Mouse (Mus musculus): Measurements from ENCODE around the gene Chchd2. TPM values are rescaled to one million over a fixed set of nuclear protein-coding genes. Genes with fewer than 3 reads are reported as not detected.
"Not testable (repeated sequence)": the region's sequence is repeated elsewhere in the genome, so short reads cannot be mapped to it uniquely, and the experiment has no call there.

Chchd2 gene
- 1,000 to 10,000 TPM in 1 of 2 experiments, 100 to 1,000 TPM in 1; 975 to 1,063 TPM for total RNA-seq (2021)
- long read RNA-seq, experiment 1, transcript Chchd2-201 (4 exons, 915 nt) = major isoform, 1,369 of 1,417 reads
- long read RNA-seq, experiment 1, partial matches to known transcripts = 32 of 1,417 reads
- long read RNA-seq, experiment 1, other reads (novel, unspliced or antisense) = 16 of 1,417 reads
- long read RNA-seq, experiment 2, transcript Chchd2-201 (4 exons, 915 nt) = major isoform, 710 of 748 reads
- long read RNA-seq, experiment 2, partial matches to known transcripts = 31 of 748 reads
- long read RNA-seq, experiment 2, other reads (novel, unspliced or antisense) = 7 of 748 reads

DNA sequence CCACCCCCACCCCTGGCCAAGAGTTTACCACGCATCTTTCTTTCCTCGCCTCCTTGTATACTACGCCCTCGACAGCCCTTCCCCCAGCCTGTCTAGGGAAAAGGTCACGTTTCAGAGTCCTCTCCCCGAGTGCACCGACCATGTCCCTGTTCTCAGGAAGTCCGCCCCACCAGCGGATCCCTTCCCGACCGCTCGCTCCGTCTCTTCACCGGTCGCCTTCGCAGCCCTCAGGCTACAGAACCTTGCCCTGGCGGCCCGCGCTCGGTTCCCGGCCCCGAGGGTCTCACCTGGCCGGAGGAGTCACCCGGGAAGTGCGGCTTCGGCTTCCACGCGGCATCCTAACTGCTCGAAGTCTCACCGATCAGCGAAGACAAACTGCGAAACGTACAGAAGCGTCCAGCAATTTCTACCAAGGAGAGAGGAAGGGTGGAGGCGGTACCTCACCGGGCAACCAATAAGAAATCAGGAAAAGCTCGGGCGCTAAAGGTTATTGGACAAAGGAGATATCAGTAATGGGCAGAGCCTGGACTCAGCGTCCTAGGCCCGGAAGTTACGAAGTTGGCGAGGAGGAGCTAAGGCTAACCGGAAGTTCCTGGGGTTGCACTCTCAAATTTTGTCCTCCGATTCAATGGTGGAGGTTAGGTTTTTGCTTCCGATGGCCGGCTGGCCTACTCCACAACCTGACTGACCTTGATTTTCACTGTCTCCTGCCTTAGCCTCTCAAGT, at the start of gene Chchd2:
TSS of gene Chchd2 (minus strand) at position 560 of the 726 bp plus-strand sequence.
- peak; percentile 94 for DNase-seq

DNA sequence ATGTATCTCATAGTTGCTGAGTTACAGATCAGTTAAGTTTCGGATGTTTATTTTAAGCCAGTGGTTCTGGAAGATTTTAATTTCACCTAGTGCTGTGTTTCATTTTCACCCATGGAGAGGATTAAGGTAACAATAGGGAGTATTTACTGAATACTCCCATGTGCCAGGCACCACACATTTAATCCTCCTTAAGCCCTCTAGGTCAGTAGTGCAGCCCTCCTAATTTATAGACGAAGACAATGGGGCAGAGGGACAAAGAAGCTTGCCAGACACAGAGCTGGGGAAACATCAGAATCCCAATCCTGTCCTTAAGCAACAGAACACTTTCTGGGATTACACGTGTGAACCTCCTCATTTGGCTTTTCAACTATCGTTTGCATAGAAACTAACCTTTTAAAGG, 49.7 kb upstream of the Chchd2 start:
- DNase-seq = no peak

DNA sequence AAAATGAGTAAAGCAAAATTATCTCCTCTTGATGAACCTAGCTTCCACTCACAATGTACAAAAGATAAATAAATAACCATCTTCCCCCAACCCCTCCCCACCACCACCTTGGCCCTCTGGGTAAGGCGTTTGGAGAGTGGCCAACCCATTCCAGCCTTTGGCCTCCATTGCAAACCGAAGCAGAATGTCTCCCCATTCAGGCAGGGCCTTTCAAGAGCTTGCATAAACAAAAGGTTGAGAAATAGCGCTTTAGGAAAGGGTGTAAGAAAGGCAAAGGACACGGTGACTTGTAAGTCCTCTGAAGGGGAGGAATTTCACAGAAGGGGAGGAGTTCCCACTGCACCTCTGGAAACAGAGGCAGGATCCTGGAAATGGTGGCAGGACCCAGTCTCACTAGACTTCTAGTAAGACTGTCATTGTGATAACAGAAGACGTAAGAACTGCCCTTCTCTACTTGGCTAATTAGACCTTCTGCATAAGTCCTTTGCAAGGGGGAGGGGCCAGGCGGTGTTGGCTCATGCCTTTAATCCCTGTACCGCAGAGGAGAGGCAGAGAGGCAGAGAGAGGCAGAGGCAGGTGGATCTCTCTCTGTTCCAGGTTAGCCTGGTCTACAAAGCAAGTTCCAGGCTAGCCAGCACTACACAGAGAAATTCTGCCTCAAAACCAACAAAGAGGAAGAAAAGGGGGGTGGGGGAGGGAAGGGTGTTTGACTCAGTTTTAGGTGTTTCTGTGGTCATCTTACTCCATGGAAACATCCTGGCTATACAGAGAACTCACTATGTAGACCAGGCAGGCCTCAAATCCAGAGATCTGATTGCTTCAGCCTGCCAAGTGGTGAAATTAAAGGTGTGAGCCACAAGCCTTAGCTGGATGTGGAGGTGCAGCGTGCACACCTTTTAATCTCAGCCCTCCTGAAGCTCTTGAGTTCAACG, 42.9 kb upstream of the Chchd2 start:
- peak; percentile 62 for DNase-seq

- DNase-seq = no peak
These were observed 38.7 kb upstream of the Chchd2 start for GRCm38 (mm10) chr5:129925933-129926332.

- DNase-seq = no peak
These were observed 37.7 kb upstream of the Chchd2 start for GRCm38 (mm10) chr5:129924820-129925452.

DNA sequence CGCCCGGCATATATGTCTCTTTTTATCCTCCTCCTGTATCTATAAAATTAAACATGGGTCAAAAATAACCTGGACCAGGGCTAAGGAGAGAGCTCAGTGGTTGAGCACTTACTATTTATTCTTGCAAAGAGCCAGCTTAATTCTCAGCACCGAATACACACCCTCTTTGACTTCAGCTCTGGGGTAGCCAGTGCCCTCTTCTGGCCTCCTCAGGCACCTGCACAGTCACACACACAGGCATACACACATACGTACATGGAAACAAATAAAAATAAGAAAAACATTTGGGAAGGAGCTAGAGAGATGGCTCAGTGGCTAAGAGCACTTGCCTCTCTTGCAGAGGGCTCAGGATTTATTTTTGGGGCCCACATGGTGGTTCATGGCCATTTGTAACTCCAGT, 34.7 kb upstream of the Chchd2 start:
- no peak for DNase-seq

DNA sequence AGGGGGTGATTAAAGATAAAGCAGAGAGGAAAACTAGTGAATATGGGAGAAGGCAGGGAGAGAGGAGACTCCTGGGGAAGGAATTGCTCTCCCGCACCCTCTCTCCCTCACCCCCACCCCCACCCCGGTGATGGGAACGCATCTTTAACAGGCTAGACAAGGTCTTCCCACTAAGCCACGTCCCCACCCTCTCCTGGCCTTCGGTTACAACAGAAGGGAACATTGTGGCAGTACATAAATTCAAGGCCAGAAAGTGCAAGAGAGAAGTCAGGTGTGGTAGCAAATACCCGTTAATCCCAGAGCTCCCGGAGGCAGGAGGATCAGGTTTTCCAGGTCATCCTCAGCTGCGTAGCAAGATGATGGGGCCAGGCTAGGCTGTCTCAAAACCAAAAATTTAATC, 32.0 kb upstream of the Chchd2 start:
- DNase-seq = no peak

DNA sequence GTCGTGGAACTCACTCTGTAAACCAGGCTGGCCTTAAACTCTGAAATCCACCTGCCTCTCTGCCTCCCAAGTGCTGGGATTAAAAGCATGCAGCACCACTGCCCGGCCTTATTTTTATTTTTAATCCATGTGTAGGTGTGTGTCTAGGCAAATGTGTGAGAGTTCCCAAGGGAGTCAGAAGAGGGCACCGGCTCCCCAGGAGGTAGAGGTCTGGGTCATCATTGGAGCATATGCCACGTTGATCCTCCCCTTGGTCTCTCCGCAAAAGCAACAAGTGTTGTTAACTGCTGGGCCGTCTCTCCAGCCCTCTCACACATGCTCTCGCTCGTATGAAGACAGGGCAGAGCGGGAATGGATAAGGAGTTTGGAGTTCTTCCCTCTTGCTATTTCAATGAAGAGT, 31.5 kb upstream of the Chchd2 start:
- DNase-seq = no peak

DNA sequence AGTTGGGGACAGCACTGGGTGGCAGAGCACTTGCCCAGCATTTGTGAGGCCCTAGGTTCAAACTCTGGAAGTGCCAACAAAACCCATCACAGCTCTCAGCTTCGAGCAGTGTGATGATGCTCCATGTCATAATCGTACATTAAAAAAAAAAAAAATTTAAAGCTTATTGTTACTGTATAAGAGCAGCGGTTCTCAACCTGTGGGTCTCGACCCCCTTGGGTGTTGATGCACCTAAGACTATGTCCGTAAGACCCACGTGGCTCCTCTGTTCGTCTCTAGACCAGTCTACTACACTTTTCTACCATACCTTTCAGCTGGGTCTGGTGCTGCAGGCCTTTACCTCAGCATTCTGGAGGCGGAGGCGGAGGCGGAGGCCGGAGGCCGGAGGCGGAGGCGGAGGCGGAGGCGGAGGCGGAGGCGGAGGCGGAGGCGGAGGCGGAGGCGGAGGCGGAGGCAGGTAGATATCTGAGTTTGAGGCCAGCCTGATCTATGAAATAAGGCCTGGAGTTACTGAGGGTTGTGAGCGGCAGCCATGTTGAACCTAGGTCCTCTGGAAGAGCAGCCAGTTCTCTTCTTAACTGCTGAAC, 30.9 kb upstream of the Chchd2 start:
- no peak for DNase-seq

- DNase-seq = not testable (repeated sequence)
These were observed 28.2 kb upstream of the Chchd2 start for GRCm38 (mm10) chr5:129915491-129915890.

DNA sequence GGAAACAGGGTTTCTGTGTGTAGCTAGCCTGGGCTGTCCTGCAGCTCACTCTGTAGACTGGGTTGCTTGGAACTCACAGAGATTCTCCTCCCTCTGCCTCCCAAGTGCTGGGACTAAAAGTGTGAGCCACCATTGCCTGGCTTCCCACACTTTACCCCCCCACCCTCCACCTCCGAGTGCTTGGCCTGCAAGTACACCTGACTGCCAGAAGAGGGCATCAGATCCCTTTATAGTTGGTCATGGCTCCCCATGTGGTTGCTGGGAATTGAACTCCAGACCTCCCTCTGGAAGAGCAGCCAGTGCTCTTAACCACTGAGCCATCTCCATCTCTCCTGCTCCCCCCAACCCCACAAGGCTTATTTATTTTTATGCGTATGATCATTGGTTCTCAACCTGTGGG, 26.8 kb upstream of the Chchd2 start:
- peak; percentile 31 for DNase-seq

- no peak for DNase-seq
These were observed 22.3 kb upstream of the Chchd2 start for GRCm38 (mm10) chr5:129909591-129909990.

- no peak for DNase-seq
These were observed 21.9 kb upstream of the Chchd2 start for GRCm38 (mm10) chr5:129909147-129909546.

- DNase-seq = peak; percentile 94
These were observed 21.1 kb upstream of the Chchd2 start, which contains the start of gene Nupr1l for GRCm38 (mm10) chr5:129908242-129908965. TSS of gene Nupr1l (plus strand) at chr5:129908540.

DNA sequence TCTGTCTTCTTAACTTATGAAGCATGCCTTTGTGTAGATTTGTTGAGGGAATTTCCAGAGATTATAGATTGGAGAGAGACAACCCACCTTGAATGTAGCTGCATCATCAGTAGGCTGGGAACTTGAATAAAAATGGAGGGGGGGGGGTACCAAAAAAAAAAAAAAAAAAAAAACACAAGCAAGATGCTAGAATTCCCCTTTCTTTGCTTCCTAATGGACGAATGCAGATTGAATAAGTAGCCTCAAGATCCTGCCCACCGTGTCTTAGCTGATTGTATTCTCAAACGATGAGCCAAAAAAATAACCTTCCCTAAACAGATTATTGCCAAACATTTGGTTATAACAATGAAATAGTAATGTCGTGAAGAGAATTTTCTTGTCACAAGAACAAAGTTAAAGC, 20.5 kb upstream of the Chchd2 start:
- no peak for DNase-seq

DNA sequence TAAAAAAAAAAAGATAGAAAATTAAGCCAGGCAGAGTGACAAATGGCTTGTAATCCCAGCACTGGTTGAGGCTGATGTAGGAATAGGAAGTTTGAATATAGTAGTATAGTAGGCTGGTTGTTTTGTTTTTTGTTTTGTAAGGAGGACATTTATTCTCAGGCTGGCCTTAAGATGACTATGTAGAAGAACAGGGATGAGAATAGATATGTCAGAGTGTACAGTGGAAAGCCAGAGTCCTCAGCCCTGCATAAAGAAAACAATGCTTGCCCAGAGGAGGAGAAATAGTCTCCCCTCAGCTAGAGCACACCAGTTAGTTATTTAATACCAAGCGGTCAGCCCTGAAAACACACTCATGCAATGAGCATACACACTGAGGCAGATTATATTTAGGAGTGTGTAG, 11.2 kb upstream of the Chchd2 start, which contains the start of gene Phkg1:
TSS of gene Phkg1 (minus strand) at position 101 of the 400 bp plus-strand sequence.
- no peak for DNase-seq

DNA sequence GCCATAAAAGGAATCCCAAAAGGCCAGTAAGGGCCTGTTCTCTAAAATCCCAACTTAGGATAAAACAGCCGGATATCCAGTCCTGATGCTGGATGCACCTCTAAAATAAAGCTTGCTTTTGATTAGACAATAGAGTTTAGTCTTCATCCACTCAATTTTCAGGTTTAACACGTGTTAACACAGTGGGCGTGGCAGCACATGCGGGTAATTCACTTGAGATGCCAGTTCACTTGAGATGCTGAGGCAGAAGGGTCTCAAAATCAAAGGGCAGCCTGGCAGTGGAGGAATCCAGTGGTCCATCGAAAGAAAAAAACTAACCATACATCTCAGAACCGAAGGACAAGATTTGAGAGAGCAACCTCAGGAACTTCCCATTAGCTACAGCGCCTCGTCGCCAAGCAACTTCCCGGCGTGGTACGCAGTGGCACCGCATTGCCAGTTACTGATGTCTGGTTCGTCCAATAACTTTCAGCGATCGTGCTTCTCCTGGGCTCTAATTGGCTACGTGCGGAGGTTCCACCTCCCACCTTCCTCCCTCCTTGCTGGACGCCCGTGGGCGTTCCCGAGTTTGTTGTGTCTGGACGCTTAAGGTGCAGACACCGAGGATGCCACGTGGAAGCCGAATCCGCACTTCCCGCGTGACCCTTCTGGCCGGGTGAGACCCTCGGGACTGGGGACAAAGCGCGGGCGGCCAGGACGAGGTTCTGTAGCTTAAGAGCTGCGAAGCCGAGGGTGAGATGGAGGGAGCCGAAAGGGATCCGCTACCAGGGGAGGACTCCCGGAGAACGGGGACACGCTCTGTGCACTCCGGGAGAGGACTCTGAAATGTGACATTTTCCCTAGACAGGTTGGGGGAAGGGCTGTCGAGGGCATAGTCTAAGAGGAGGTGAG, 8.2 kb upstream of the Chchd2 start, which contains the start of gene Zbed5:
TSS of gene Zbed5 (plus strand) at position 526 of the 891 bp plus-strand sequence.
- peak; percentile 89 for DNase-seq

DNA sequence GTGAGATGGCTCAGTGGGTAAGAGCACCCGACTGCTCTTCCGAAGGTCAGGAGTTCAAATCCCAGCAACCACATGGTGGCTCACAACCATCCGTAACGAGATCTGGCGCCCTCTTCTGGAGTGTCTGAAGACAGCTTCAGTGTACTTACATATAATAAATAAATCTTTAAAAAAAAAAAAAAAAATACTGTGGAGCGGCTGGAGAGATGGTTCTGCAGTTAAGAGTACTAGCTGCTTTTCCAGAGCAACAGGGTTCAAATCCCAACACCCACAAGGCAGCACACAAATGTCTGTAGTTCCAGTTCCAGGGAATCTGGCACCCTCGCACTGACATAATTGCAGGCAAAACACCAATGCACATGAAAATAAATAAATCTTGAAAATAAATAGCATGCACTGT, 3.1 kb upstream of the Chchd2 start:
- not testable (repeated sequence) for DNase-seq

DNA sequence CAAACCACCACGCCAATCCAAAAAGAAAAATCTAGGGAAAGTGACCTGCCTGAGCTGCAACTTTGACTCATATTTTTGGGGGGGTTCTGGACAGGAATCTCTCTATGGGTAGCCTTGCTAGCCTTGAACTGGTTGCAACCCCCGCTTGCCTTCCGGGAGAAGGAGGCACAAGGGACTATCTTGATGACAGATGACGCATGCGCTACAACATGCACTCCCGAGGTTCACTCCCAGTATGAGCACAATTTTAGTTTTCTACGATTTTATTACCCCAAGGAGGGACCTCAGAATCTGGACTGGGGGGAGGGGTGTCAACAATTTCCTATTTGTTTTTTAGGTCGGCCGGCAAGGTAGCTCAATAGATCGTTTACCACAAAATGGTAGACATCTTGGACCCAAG, 999 bp downstream of the Chchd2 start:
- DNase-seq = peak; percentile 57

DNA sequence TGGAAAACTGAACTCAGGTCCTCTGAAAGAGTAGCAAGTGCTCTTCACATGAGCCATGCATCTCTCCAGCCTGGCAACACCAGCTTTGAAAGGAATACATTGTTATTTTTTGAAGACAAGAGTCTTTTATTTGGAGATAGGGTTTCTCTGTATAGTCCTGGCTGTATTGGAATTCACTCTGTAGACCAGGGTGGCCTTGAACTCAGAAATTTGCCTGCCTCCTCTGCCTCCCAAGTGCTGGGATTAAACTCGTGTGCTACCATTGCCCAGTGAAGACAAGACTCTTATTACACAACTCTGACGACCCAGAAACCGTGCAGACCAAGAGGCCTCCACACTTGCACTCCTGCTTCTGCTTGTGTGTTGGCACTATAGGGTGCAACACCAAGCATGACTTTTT, 7.4 kb downstream of the Chchd2 start:
- DNase-seq = no peak

Data from adrenal gland, postnatal 10 days (tissue).